Mouse (Mus musculus) frontal cortex, postnatal 36 days (tissue): ENCODE results near the gene Pink1.

Experiments used
- DNase-seq, 2 experiments: peaks; one replicate each; pipeline ENCODE4 v3.0.0; 2022; ENCODE audit warnings: low spot score in 2 of 2

Gene Pink1

DNA sequence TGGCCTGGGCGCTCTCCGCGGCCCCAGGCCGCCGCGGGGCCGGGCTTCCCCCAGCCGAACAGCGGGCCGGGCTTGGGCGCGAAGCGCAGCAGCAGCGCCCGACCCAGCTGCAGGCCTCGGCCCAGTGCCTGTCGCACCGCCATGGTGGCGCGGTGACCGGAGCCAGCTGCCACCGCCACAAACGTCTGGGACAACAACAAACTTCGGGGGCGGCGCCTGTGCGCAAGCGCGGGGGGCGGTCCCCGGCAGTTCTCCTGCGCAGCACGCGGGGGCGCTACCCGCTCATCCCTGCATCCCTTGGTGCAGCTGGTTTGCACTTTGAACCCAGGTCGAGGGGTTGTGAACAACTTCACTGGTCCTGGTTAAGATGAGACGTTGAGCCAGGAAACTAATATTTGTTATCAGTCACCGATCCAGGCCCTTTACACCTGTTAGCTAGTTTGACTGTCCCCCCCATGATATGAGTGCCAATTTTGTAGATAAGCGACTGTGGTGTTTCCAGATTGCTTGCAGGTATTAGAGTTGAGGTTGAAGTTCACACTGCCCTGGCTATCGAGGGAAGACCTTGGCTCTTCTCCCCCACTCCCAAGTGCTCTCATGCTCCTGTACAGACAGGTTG lies at the start of gene Pink1:
TSS of gene Pink1 (minus strand) at position 231 of the 619 bp plus-strand sequence.
- DNase-seq = peak; percentile 91 to 94

DNA sequence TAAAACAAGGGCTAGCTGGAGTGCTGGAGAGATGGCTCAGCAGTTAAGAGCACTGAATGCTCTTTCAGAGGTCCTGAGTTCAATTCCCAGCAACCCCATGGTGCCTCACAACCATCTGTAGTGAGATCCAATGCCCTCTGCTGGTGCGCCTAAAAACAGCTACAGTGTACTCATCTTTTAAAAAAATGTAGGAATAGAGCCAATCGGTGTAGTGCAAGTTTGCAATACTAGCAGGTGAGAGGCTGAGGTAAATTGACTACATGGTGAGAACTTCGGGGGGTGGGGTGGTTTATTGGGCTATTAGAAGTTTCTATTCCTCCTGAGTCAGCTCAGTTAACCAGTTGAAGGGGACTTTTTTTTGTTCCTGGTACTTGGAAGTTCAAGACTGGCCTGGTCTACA lies 49.0 kb upstream of the Pink1 start:
- DNase-seq = no peak

DNA sequence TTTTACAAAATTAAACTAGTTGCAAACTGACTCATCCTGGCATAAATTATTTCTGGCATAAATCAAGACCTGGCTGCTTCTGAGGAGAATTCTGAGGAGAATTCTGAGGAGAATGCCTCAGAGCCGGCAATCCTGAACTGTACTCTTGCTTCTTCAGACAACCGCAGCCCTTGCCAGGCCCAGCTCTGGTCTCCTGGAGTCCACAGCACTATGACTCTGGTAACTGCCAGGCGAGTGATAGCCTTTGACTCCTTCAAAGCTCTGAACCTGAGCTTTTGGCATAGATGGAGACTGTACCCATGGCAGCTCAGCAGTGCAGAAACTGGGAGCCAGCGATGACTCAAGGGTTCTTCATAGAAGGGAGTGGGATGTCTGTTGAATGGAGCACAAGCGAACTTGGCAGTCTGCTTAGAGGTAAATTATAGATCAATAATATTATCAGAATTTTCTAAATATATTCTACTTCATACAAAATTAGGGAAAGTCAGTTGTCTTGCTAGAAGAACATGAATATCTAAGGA lies 44.9 kb upstream of the Pink1 start:
- DNase-seq = peak in 1 of 2 experiments; percentile 50

DNA sequence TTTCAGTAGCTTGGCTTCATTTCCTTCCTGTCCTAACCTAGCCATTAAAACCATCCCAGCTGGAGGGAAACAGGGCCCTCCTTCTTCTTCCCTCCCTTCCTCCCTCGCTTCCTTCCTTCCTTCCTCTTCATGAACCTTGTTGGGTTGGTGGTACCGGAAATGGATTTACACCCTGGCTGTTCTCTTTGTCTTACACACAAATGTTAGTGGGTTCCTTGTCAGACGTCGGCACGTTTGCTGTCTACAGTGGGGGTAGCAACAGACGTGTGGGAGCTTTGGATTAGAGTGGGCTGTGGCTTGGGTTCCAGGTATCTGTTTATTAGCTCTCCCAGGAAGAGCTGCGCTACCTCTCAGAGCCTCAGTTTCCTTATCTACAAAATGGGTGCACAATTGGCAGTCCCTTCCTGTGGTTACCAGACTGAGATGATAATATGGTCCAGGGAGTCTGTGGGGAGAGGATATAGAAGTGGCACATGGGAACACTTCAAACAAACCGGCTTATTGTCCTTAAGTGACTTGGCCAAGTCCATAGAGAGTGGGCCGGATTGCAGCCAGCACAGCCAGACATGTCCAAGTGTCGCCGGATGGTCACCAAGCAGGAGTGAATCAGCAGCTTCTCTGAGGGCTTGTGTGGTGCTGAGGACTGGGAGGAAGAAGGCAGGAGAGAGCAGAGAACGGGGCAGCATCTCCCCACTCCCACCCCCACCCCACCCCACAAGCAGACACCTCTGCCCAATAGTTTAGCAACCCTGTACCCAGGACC lies 42.6 kb upstream of the Pink1 start:
- no peak for DNase-seq

DNA sequence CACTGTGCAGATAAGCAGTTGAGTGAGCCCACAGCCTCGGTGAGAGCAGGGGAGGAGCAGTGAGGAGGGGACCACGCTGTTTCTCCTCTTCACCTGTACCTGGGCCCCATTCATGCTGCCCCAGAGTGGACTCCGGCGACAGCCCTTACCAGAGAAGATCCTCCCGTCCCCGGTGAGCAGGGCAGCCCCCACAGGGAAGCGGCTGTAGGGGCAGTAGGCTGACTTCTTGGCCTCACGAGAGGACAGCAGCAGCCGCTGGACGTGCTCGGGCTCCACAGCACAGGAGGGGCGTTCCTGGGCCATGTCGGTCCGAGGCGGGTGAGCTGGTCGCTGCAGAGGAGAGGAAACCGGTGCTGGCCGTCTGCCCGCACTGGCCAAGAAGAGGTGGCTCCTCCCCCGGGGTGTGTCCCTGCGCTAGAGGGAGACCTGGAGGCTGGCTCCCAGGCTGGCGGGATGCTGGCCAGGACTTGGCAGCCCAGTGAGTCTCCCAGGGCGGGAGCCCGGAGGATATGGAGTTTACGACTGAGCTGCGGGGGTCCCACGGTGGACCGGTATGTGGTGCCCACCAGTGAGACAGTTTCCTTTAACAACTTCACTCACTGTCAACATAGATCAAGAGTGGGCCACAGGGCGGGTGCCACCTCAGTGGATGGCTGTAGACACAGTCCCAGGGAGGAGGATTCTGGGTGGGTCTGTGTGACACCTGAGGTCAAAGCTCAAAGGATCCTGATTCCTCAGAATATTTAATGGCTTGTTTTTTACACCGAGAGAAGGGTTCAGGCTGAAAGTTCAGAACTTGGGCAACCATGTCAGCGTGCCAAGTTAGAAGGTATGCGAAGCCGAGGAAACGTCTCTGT lies 41.8 kb upstream of the Pink1 start, which contains the start of gene Cda:
TSS of gene Cda (minus strand) at position 352 of the 857 bp plus-strand sequence.
- peak; percentile 22 to 33 for DNase-seq

DNA sequence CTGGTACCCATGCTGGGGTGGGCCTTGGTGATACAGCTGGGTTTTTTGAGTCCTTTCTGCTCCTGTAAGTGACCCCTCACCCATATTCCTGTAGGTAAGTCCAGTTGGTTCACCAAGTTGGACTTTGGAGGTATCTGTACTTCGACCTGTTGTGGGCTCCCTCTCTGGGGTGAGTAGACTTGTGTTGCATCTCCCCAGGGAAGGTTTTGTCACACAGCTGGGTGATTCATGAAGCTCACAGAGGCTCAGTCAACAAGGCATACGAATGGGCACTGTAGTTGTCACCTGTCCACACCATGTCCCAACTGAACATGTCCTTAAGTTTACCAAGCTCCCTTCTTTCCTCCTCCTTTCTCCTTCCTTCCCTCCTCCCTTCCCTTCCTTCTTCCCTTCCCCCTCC lies 40.5 kb upstream of the Pink1 start:
- DNase-seq = no peak

DNA sequence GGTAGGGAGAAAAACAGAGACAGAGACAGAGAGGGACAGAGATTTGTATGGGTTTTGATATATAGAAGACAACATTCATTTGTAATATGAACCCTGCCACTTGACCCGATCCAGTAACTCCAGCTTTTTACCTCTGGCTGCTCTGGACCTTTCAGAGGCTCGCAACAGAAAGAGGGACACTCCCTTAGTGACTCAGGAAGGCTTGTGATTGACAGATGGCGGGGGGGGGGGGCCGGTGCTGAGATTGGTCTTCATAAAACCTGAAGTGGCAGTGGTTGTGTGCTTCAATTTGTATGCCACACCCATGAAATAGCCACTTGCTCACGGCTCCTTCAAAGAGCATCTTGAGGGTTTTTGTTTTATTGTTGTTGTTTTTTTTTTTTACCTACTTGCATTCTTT lies 37.4 kb upstream of the Pink1 start:
- no peak for DNase-seq

DNA sequence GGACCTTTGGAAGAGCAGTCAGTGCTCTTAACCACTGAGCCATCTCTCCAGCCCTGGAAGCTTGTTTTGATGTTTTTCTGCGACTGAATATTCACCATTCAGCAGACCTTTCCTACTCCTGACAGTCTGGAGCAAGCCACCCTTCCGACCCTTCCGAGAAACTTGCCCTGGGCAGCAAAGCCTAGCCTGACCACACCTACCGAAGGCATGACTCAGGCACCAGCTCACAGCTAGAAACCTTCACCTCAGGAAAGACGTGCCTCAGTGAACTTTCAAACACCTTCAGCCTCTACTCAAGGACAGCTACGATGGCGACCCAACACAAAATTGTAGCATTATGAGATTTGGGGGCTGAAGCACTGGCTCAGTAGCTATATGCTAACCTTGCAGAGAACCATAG lies 36.8 kb upstream of the Pink1 start:
- no peak for DNase-seq

DNA sequence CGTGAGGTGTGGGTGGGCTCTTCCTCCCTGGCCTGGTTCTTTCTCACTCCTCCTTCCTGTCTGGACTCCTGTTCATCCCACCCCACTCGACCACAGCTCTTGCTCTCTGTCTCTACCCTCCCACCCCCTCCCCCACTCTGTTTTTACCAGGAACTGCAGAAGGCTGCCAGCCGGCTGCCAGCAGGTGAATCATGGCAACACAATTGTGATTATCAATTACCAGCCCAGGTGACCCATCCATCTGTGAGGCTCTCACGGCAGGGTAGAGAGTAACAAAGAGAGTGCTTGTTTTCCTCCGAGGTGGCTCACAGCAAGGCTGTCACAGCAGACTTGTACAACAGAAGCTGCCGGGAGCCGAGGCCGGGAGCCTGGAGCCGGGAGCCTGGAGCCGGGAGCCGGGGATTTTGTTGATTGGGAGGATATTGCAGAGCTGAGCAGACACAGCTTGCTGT lies 35.3 kb upstream of the Pink1 start:
- no peak for DNase-seq

DNA sequence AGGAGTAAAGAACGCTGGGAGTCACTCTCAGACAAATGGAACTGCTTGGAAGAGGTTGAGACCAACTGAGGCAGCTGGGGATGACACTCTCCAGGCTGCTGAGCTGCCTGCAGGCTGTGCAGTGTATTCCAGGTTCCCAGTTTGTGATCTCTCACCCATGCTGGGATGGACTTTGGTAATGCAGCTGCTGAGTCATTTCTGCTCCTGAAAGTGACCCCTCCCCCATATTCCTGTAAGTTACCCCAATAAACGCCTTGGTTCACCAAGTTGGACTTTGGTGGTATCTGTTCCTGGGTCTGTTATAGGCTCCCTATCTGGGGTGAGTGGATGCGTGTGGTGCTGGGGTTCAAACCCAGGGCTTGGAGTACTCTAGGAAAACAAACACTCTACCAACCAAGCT lies 32.1 kb upstream of the Pink1 start:
- DNase-seq = no peak

DNA sequence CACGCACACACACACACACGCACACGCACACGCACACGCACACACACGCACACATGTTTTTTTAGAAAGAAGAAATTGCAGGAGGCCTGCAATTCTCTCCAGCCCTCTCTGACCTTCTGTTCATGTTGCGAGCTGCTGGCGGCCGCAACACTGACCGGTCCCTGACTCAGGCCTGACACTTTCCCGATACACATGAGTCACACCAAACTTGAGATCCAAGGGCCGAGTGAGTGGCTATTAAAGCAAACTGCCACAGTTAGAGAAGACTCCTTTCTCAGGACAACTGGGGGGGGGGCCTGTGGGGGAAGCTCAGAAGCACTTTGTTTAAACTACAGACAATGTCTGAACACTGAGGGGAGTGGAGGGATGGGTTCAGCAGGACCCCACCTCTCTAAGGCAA lies 30.4 kb upstream of the Pink1 start:
- no peak for DNase-seq

DNA sequence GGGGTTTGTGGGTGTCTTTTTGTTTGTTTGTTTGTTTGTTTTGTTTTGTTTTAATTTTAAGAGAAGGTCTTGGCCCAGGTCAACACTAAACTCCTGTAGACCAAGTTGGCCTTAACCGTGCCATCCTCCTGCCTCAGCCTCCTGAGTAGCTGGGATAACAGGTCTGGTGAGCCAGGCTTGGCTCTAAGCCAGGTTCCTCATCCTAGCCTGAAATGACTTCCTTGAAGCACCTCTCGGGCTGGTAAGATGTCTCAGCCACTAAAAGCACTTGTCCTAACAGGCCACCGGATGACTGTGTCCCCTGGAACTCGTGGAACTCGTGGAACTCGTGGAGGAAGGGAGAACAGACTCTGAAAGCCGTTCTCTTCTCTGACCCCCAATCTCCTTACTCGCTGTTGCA lies 30.0 kb upstream of the Pink1 start:
- no peak for DNase-seq

DNA sequence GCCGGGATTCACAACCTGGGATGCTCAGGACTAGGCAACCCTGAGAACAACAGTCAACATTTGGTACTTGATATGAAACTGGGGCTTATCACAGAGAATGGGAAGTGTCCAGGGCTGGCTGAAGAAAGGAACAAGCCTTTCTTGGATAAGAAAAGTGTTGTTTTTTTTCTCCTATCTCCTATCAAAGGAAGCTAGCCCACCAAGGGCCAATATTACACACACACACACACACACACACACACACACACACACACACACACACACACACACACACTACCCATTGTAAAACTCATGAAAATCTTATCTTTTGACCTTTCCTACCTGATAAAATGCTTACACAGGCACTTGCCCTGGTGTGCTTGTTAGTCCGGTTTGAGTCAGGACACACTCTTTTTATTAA lies 29.4 kb upstream of the Pink1 start:
- DNase-seq = no peak

DNA sequence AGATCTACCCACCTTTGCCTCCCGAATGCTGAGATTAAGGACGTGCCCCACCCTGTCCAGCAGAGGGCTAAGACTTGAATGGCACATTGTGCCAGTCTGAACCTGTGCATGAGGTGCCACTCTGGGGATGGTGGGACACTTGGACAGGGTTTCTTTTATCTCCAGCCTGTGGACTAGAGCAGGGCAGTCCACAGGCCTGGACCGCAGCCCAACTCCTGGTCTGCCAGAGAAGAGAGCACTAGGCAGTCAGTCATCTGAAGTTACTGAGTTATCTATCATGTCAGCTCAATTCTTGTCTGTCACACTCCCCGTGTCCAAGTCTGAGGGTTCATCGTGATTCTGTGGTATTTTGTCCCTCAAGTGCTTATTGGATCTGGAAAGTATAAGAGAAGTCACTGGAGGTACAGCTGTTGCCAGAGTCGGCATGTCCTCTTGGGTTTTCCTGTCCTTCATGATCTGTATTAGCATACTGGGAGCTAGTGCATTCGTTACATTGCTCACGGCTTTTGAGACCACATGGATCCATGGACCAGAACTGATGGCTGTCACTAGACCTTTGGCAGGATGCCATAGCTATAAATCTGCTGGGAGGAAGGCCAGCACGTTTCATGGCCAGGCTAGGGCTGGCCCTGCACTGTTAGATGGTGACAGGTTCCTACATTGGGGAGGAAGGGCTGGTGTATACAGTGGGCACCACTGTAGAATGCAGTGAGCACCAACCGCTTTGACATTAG lies 27.5 kb upstream of the Pink1 start:
- no peak for DNase-seq

DNA sequence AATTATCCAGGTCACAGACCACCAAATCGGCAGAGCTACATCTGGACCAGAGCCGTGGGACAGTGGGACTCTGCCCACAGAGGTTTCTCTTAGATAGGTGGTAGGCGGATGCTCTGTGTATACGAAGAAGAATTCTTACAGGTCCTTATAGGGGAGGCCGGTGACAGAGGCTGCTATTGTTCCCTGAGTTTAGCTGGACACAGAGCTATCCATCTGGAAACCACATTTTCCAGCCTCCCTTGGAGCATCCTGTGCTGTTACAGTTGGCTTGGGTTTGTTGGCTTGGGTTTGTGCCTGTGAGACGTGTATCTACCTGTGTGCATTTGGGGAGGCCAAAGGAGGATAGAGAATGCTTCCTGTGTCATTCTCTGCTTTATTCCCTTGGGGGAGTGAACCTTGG lies 26.6 kb upstream of the Pink1 start:
- no peak for DNase-seq

DNA sequence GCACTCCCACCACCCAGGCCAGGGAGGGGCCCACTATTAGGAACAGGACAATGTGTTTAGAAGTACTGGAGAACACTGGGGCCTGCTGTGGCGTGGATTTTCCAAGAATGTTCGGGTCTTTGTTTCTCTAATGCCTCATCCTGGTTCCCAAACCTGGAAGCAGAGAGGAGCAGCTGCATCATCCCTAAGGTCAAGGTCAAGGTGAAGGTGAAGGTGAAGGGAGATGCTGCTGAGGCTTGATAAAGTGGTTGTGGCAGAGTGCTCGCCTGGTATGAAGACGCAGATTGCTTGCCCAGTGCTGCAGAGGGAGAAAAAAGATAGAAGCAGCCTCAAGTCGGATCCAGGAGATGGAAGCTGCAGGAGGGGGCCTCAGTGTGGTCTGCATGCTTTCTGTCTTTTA lies 25.7 kb upstream of the Pink1 start:
- no peak for DNase-seq

DNA sequence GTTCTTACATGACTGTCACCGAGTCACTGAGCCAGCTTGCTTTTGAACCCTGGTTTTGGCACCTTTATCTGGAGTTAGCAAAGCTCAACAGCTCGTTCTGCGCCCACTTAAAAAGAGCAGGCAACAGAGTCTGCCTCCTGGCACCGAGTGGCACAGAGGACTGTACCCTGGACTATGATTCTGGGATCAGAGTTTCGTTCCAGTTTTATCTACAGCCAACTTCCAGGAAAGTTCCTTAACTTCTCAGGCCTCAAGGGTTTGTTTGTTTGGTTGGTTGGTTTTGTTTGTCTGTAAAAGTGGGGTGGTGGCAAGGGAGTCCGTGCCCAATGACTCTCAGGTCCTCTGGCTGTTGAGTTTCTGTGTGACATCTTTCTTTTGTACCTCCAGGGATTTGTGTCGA lies 22.6 kb upstream of the Pink1 start:
- no peak for DNase-seq

DNA sequence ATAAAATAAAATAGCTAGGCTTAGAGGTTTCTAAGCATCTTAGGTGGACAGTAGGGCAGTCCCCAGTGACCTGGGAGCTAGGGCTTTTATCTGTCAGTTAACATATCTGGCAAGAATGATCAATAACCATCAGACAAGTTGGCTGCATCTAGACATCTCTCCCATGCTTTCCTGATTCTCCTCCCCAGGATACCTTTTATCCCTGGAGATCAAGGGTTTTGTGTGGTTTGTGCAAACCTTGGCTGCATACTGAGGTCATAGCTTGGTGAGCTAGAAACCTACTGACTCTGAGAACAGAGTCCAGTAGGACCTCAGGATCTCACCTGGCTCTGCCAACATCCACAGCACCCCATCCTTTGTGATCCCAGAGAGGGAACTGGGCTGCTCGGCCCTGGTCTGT lies 21.2 kb upstream of the Pink1 start:
- no peak for DNase-seq

DNA sequence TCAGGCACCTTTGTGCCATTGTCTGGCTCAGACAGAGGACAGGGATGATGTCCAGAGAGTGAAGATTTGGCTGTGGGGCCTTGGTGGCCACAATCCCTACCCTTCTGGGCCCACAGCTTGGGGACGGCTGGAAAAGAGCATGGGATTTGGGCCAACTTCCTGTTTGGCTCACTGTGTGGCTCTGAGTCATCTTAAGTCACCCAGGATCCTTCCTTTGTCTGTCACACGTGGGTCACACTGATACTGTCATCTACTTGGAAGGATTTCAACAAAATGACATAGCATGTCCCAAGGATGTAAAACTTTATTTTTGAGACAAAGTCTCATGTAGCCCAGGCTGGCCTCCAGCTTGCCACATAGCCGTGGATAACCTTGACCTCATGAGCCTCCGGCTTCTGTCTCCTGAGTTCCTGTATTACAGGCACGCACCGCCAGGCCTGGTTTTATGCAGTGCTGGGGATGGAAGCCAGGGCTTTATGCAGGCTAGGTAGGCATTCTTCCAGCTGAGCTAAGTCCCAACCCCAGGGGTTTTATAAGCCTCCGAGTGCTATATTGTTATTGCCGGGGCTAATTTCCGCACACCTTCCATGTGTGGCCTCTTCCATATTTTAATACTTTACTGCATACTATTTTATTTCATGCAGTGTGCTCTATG lies 18.9 kb upstream of the Pink1 start:
- DNase-seq = no peak

DNA sequence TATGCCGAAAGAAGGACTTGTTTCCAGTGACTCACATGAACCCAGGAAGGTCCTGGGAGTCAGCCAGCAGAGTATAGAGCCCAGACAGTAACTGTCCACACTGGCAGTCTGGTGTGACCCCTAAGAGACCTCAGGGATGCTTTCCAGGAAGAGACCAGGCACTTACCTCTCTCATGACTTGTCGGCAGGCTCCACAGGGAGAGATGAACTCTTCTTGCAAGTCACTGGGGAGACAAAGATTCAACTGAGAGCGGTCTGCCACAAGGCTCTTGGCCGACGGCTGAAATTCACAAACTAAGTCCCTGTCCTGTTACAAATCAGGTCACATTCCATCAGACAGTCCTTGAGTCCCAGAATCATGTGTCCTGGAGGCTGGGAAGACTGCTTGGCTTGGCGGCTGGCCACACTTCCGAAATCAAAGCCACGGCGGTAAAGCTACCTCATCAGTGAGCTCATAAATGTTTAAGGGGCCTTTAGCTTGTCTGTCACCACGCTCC lies 17.3 kb upstream of the Pink1 start:
- DNase-seq = no peak

DNA sequence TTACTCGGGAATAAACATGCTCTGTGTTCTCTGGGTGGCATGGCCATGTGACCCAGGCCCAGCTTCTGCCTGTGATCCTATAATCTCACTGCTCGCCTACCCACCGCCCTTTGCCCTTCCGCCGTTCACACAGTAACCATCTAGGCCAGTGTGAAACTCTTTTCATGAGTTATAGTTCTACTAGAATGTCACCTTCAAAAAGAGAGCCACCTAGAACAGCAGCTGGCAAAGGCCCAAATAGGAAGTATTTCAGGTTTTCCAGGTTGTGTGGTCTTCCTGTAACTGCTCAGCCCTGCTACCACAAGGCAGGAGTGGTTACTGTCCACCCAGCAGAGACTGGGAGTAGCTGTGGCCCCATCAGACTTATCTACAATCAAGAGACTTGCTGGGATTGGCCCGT lies 16.7 kb upstream of the Pink1 start:
- no peak for DNase-seq
